Mouse (Mus musculus): ENCODE results near the gene Fxyd4. TPM values are rescaled to one million over a fixed set of nuclear protein-coding genes. Genes with fewer than 3 reads are reported as not detected.

Fxyd4 gene
- polyA plus RNA-seq (2017; shearing (Covaris generic)), result 1.1 TPM

DNA sequence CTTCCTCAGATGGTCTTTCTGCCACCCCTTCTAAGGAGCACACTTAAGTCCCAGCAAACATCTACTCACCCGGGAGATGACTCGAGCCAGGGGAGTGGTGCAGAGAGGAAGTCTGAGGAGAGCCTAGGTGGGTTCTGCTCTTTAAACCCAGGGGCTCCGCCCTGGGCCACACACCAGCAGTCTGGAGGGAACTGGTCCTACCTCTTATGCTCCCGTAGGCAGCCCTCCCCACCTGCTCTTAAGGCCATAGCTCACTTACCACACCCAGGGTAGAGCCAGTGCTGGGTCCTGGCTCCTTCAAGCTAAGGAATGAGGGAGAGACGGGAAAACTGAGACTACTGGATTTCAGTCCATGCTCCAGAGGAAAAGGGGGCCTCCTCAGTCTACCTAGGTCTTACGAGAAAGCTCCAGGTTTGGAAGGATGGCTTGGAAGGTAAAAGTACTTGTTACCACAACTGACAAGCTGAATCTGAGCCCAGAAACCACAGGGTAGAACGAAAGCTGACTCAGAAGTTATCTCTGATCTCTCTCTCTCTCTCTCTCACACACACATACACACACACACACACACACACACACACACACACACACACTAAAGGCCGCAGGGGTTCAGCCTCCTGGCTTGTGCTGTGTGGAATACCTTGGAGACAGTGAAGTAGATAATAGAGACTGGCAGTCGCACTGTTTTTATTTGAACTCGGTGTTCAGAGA is at the start of gene Fxyd4:
Gene Fxyd4, minus strand, starts transcription at position 471 of the 711 bp plus-strand sequence.

DNA sequence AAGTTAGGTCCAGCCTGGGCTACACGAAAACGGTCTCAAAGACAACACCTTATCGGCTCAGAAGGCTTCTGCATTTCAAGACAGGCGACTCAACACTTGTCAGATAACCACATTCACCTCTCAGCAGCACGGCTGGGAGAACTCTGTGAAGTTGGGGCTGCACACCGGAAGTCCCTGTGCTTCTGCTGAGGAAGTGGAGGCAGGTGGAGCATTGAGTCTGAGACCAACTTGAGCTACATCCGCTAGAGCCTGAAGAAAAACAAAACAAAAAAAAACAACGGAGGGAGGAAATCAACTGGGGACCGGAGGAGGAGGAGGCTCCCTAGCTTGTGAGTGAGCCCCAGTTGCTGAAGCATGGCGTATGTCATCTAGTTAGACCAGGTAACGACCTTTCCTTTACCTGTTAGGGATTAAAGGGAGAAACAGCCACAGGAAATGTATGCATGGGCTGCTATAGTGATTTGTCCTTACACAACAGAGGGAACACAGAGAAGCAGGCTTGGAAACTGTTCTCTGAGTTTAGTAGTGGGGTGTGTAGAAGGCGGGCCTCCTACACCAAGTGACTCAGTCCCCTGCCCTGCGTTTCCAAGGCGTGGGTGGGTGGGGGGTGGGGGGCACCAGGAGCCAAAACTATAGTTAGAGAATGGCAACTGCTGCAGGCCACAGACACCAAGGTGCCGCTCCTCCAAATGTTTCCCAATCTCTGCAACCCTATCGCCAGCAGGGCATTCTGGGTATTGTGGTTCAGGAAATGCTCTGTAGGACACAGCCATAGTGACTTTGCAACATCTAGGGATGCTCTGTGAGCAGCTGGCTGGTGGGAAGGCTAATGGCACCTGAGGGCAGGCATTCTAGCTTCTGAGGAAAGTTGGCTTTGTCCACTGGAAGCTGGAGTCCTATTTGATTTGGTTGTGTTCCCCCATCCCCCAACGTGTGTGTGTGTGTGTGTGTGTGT is 37.1 kb downstream of the Fxyd4 start, which contains the start of gene Hnrnpf:
Gene Hnrnpf, plus strand, starts transcription at position 199 of the 955 bp plus-strand sequence.

Other genes with a start within 250 kb of the Fxyd4 start
- gene Zfp637, start 96.5 kb downstream of the Fxyd4 start, polyA plus RNA-seq (2017; shearing (Covaris generic)), result 28.1 TPM
- 2.7 TPM for gene Zfp239, start 75.6 kb downstream of the Fxyd4 start, polyA plus RNA-seq (2017; shearing (Covaris generic))
- 1,448 TPM for gene Hnrnpf, start 37.4 kb downstream of the Fxyd4 start, polyA plus RNA-seq (2017; shearing (Covaris generic))
- 5.3 TPM for gene Rasgef1a, start 73.7 kb upstream of the Fxyd4 start, polyA plus RNA-seq (2017; shearing (Covaris generic))
- 20.1 TPM for gene Csgalnact2, start 201.4 kb upstream of the Fxyd4 start, polyA plus RNA-seq (2017; shearing (Covaris generic))